8 mouse cellular contexts compared by ENCODE assay signal in genomic region chr11:19926843-19927120, GRCm38 (mm10). TPM values are rescaled to one million over a fixed set of nuclear protein-coding genes. Genes with fewer than 3 reads are reported as not detected.
A peak's percentile ranks its signal among the peaks of the same experiment; 100 is the strongest.
DNase-seq lines count a peak whose midpoint lies in the region; ATAC-seq and TF ChIP-seq lines count a peak whose summit lies in the region.

No protein-coding gene starts in this region.

- H3K9me3 ChIP-seq in embryonic facial prominence, embryonic 13.5 days = no peaks in the 10 kb centered on the region
- no peaks in the 10 kb centered on the region for H3K9me3 ChIP-seq in hindbrain, embryonic 13.5 days
- no peaks in the 10 kb centered on the region for H3K9me3 ChIP-seq in midbrain, embryonic 13.5 days

- H3K4me3 ChIP-seq in kidney, adult 2 months (ENCODE audit: insufficient read depth, low read depth, low read length) = no peak overlapping the region
- no peak overlapping the region for H3K4me3 ChIP-seq in embryonic facial prominence, embryonic 13.5 days
- H3K4me3 ChIP-seq in hindbrain, embryonic 13.5 days = peak overlapping the region; percentile 93; the same call in 1 of the 2 replicates
- peak overlapping the region; percentile 85 for H3K4me3 ChIP-seq in midbrain, embryonic 13.5 days (replicated peaks)

- no peak for TF ChIP-seq POLR2A in kidney, adult 2 months (IDR thresholded peaks at IDR 0.05; ENCODE audit: low read depth, low read length)

- TF ChIP-seq CTCF in kidney, adult 2 months (conservative IDR thresholded peaks at IDR 0.05; ENCODE audit: insufficient read depth, insufficient read length, low read depth, low read length) = no peak

- intact Hi-C loops in left cerebral cortex, postnatal 36 days (cut with DNase I) = loop anchor here (2.0 to 10.0 kb wide), 3 partner anchors 36 to 406 kb away; partner anchors contain the start of genes Rab1a and Slc1a4

- no peaks in the 10 kb centered on the region for H3K36me3 ChIP-seq in kidney, adult 2 months (ENCODE audit: control insufficient read depth, insufficient read depth, low read length)
- H3K36me3 ChIP-seq in embryonic facial prominence, embryonic 13.5 days = no peaks in the 10 kb centered on the region
- no peaks in the 10 kb centered on the region for H3K36me3 ChIP-seq in hindbrain, embryonic 13.5 days
- no peaks in the 10 kb centered on the region for H3K36me3 ChIP-seq in midbrain, embryonic 13.5 days

- ATAC-seq in embryonic facial prominence, embryonic 13.5 days (ENCODE audit: insufficient number of reproducible peaks, insufficient read depth, low FRiP score, low TSS enrichment, low read depth) = no peak
- ATAC-seq in hindbrain, embryonic 13.5 days (ENCODE audit: low FRiP score) = no peak
- no peak for ATAC-seq in midbrain, embryonic 13.5 days

- no peak overlapping the region for H3K9ac ChIP-seq in embryonic facial prominence, embryonic 13.5 days
- peak overlapping the region; percentile 94; the same call in 1 of the 2 replicates for H3K9ac ChIP-seq in hindbrain, embryonic 13.5 days
- H3K9ac ChIP-seq in midbrain, embryonic 13.5 days (replicated peaks) = peak overlapping the region; percentile 91

- peak overlapping the region; percentile 77 for H3K4me2 ChIP-seq in embryonic facial prominence, embryonic 13.5 days
- peak overlapping the region; percentile 65 for H3K4me2 ChIP-seq in hindbrain, embryonic 13.5 days
- H3K4me2 ChIP-seq in midbrain, embryonic 13.5 days (replicated peaks) = peak overlapping the region; percentile 81

- H3K27ac ChIP-seq in kidney, adult 2 months (ENCODE audit: insufficient read depth, low read depth, low read length) = no peak overlapping the region
- H3K27ac ChIP-seq in embryonic facial prominence, embryonic 13.5 days = no peak overlapping the region
- H3K27ac ChIP-seq in hindbrain, embryonic 13.5 days = peak overlapping the region; percentile 97; the same call in 1 of the 2 replicates
- 0 out of 2 replicates have a peak overlapping the region, but pooled peaks have one; percentile 92 for H3K27ac ChIP-seq in midbrain, embryonic 13.5 days

- peaks cover 12% of the 10 kb centered on the region; the same call in 1 of the 2 replicates for H3K4me1 ChIP-seq in kidney, adult 2 months (ENCODE audit: control insufficient read depth, insufficient read depth, low read length)
- peaks cover 30% of the 10 kb centered on the region for H3K4me1 ChIP-seq in embryonic facial prominence, embryonic 13.5 days
- peaks cover 28% of the 10 kb centered on the region for H3K4me1 ChIP-seq in hindbrain, embryonic 13.5 days (replicated peaks)
- peaks cover 25% of the 10 kb centered on the region for H3K4me1 ChIP-seq in midbrain, embryonic 13.5 days (replicated peaks)

- peak; percentile 32 for DNase-seq in kidney, adult 2 months
- no peak for DNase-seq in kidney, postnatal 4 days
- DNase-seq in left cerebral cortex, postnatal 36 days (ENCODE audit: low spot score in 2 of 2) = no peak
- DNase-seq in thymus, postnatal 14 days = no peak
- DNase-seq in layer of hippocampus, postnatal 10 days (ENCODE audit: low spot score in 2 of 2) = no peak

- 35% methylated on average over 2 of the region's 2 CpGs for WGBS in kidney, adult 2 months
- WGBS in embryonic facial prominence, embryonic 13.5 days = 60% methylated on average over 2 of the region's 2 CpGs
- 72% methylated on average over 2 of the region's 2 CpGs for WGBS in hindbrain, embryonic 13.5 days
- WGBS in midbrain, embryonic 13.5 days = 74% methylated on average over 2 of the region's 2 CpGs

- no peaks in the 10 kb centered on the region for H3K27me3 ChIP-seq in kidney, adult 2 months (replicated peaks; ENCODE audit: control insufficient read depth, insufficient read depth, low read length)
- no peaks in the 10 kb centered on the region for H3K27me3 ChIP-seq in embryonic facial prominence, embryonic 13.5 days
- H3K27me3 ChIP-seq in hindbrain, embryonic 13.5 days = no peaks in the 10 kb centered on the region
- no peaks in the 10 kb centered on the region for H3K27me3 ChIP-seq in midbrain, embryonic 13.5 days

RNA-seq across cellular contexts. Expression of gene Spred2, which starts 2.6 kb away (rescaled TPM):
- 20.0 and 21.2 TPM in 2 replicates for polyA plus RNA-seq in kidney, adult 2 months (2012; rRNA removed)
- polyA plus RNA-seq in embryonic facial prominence, embryonic 13.5 days (2015; fragmentation: Nextera tagmentation; extraction: Ambion mirVana) = 10.2 and 10.5 TPM in 2 replicates
- polyA plus RNA-seq in hindbrain, embryonic 13.5 days (2015; fragmentation: Nextera tagmentation; extraction: Ambion mirVana) = 6.0 and 6.1 TPM in 2 replicates
- 4.9 and 5.5 TPM in 2 replicates for polyA plus RNA-seq in midbrain, embryonic 13.5 days (2015; fragmentation: Nextera tagmentation; extraction: Ambion mirVana)
- total RNA-seq in left cerebral cortex, postnatal 36 days (2021) = 100 to 1,000 TPM in 1 of 2 experiments, 10 to 100 TPM in 1; 85.1 to 102 TPM
- total RNA-seq in layer of hippocampus, postnatal 10 days (2021) = 10 to 100 TPM; 79.2 to 82.6 TPM

Comparison
In these comparisons a context has a peak if more than half of its experiments do, and no peak if none do; other contexts are left out.
1. H3K27ac ChIP-seq: peak in hindbrain, embryonic 13.5 days (single experiment) and midbrain, embryonic 13.5 days (single experiment); none in kidney, adult 2 months (single experiment) and embryonic facial prominence, embryonic 13.5 days (single experiment).
2. H3K4me3 ChIP-seq: peak in hindbrain, embryonic 13.5 days (single experiment) and midbrain, embryonic 13.5 days (single experiment); none in kidney, adult 2 months (single experiment) and embryonic facial prominence, embryonic 13.5 days (single experiment).
3. Peak in every context shown above with its lines, with median percentiles within 50 percentile points of each other: H3K4me2 ChIP-seq.